Mouse (Mus musculus) inflammation-experienced regulatory T-cells, adult 6 months (primary cell): Measurements from ENCODE around the gene Gm14147. TPM values are rescaled to one million over a fixed set of nuclear protein-coding genes. Genes with fewer than 3 reads are reported as not detected.
"Not testable (repeated sequence)": the region's sequence is repeated elsewhere in the genome, so short reads cannot be mapped to it uniquely, and the experiment has no call there.

Experiments used
- ATAC-seq: one replicate; pipeline ENCODE4 v1.8.0; 2017
- polyA plus RNA-seq, 3 experiments: library from polyadenylated mRNA; unstranded; fragments of 100-300 nt; shearing (Covaris generic); gene quantifications; one replicate each; pipeline ENCODE4 v1.2.1; 2017

Gm14147 gene
- polyA plus RNA-seq, result not detected

- ATAC-seq, result not testable (repeated sequence)
Observed at GRCm38 (mm10) chr2:151097945-151098344, at the start of gene Gm14147. TSS of gene Gm14147 (plus strand) at chr2:151098245.

- no peak for ATAC-seq
Observed at GRCm38 (mm10) chr2:151056637-151057036, 41.4 kb upstream of the Gm14147 start.

DNA sequence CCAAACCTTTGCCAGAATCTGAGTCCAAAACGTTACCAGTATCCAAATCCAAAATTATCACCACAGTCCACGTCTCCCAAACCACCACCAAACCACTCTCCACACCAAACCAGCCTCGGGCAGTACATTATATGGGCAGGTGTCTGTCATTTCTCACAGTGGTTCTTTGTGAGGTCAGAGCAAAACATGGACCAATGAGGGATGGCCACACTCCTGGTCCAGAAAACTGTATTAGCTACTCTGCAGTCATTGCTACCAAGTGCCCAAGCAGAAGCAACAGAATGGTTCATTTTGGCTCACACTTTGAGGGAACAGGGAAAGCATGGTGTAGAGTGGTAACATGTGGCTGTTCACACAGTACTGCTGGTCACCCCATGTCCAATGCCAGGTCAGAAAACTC lies 5.8 kb upstream of the Gm14147 start, which contains the start of gene Gm14151:
Gene Gm14151, minus strand, starts transcription at position 101 of the 400 bp plus-strand sequence.
- ATAC-seq, result not testable (repeated sequence)

Other genes starting within 250 kb of the Gm14147 start
- gene Abhd12, start 193.5 kb upstream of the Gm14147 start, polyA plus RNA-seq, result 10 to 100 TPM in 2 of 3 experiments, 1 to 10 TPM in 1; 8.9 to 20.2 (median 18.5) TPM
- gene Gins1, start 192.8 kb upstream of the Gm14147 start, polyA plus RNA-seq, result 10 to 100 TPM in 1 of 3 experiments, 1 to 10 TPM in 2; 4.6 to 21.8 (median 7.5) TPM
- 1 to 10 TPM in 1 of 3 experiments, under 1 TPM in 2; 0.53 to 1.2 (median 0.81) TPM for gene Ninl, start 58.9 kb upstream of the Gm14147 start, polyA plus RNA-seq
- 10 to 100 TPM; 30.5 to 36.0 (median 31.3) TPM for gene Nanp, start 58.8 kb upstream of the Gm14147 start, polyA plus RNA-seq
- not detected for gene Gm14151, start 5.9 kb upstream of the Gm14147 start, polyA plus RNA-seq